Mouse (Mus musculus): ENCODE measurements around the gene Ets1. TPM values are rescaled to one million over a fixed set of nuclear protein-coding genes. Genes with fewer than 3 reads are reported as not detected.

Ets1 gene
- total and polyA plus RNA-seq, 3 experiments = 10.0 to 23.5 (median 19.8) TPM

DNA sequence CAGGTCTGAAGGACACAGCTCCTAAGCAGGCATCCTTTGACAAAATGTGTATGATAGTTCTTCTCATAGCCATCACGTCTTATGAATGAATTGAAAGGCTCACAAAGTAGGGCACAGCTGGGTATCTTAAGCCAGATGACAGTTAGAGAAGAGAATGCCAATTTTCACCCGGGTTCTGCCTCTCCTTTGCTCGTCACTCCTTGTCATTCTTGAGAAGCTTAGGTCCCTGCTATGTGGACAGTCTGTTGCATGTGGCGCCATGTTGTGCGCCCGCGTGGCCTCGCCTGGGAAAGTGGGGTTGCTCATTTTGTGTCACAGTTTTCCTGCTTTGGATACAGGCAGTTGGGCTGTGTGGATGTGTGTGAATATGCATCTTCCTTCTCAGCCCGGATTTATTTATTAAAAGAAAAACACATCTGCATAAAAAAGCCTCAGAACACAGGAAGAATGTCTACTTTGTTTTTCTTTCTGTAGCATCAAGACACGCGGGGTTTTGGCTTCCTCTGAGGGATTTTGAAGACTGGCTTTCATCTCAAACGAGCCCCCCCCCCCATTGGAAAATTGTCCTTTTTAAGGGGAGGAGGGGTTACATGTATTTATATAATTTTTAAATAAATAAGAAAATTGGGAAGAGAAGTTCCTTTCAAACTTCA lies 81.4 kb downstream of the Ets1 start:
- no peak overlapping the region for H3K4me2 ChIP-seq (ENCODE audit: insufficient read depth, low read depth, poor library complexity, severe bottlenecking)
- peaks cover 0 to 40% of the 10 kb centered on the region in 2 experiments for H3K36me3 ChIP-seq (replicated peaks in 1 of 2; ENCODE audit: control insufficient read depth in 1 of 2, insufficient read depth in 1 of 2, low read length in 1 of 2)
- dilution Hi-C loops (cut with MboI; ENCODE audit: extremely low pct_ligation_motif_present, extremely low pct_unique_long_range_greater_than_20kb, low sequenced_read_pairs) = no loop called here
- no peak overlapping the region for H3K27ac ChIP-seq (ENCODE audit: insufficient read depth, low read depth)
- in situ Hi-C loops (cut with MboI; ENCODE audit: low pct_ligation_motif_present, low pct_unique_long_range_greater_than_20kb, low sequenced_read_pairs) = loop anchor here (25.0 kb wide), 1 partner anchor 220 kb away; no protein-coding TSS in a partner anchor
- H3K79me2 ChIP-seq (replicated peaks; ENCODE audit: control insufficient read depth, extremely low read depth, insufficient read depth, poor library complexity, severe bottlenecking) = no peaks in the 10 kb centered on the region
- H3K4me1 ChIP-seq (ENCODE audit: control insufficient read depth in 1 of 2, insufficient read depth in 2 of 2) = peaks cover 9 to 91% of the 10 kb centered on the region in 2 experiments
- DNase-seq (ENCODE audit: extremely low read depth) = no peak
- no peaks in the 10 kb centered on the region for H3K27me3 ChIP-seq (replicated peaks)
- no peaks in the 10 kb centered on the region for H3K9me3 ChIP-seq (replicated peaks; ENCODE audit: low read length)
- H3K9ac ChIP-seq (ENCODE audit: insufficient read depth, low read depth) = no peak overlapping the region
- H3K4me3 ChIP-seq (replicated peaks in 1 of 3; ENCODE audit: low read depth in 2 of 3, low read length in 2 of 3, poor library complexity in 1 of 3) = no peak overlapping the region
- TF ChIP-seq SIN3A (IDR thresholded peaks at IDR 0.05; ENCODE audit: low read length) (no peak), TBP (conservative IDR thresholded peaks at IDR 0.05; ENCODE audit: low read depth, low read length) (no peak)

- Histone ChIP-seq H3K9me3 (replicated peaks; ENCODE audit: low read length) (no peaks in the 10 kb centered on the region), H3K79me2 (replicated peaks; ENCODE audit: control insufficient read depth, extremely low read depth, insufficient read depth, poor library complexity, severe bottlenecking) (no peaks in the 10 kb centered on the region), H3K4me3 (replicated peaks in 1 of 3; ENCODE audit: low read depth in 2 of 3, low read length in 2 of 3, poor library complexity in 1 of 3) (no peak overlapping the region), H3K4me2 (ENCODE audit: insufficient read depth, low read depth, poor library complexity, severe bottlenecking) (no peak overlapping the region), H3K9ac (ENCODE audit: insufficient read depth, low read depth) (no peak overlapping the region), H3K27ac (ENCODE audit: insufficient read depth, low read depth) (no peak overlapping the region), H3K27me3 (replicated peaks) (no peaks in the 10 kb centered on the region), H3K36me3 (replicated peaks in 1 of 2; ENCODE audit: control insufficient read depth in 1 of 2, insufficient read depth in 1 of 2, low read length in 1 of 2) (peaks cover 0 to 32% of the 10 kb centered on the region in 2 experiments), H3K4me1 (ENCODE audit: control insufficient read depth in 1 of 2, insufficient read depth in 2 of 2) (peaks cover 9 to 95% of the 10 kb centered on the region in 2 experiments)
- no peak for TF ChIP-seq MAX (IDR thresholded peaks at IDR 0.05; ENCODE audit: low read length)
- no peak for TF ChIP-seq MAZ (IDR thresholded peaks at IDR 0.05; ENCODE audit: low read depth, low read length)
- no peak for TF ChIP-seq ZC3H11A (IDR thresholded peaks at IDR 0.05; ENCODE audit: low read depth, low read length)
- TF ChIP-seq MYC (IDR thresholded peaks at IDR 0.05; ENCODE audit: low read depth, low read length) = no peak
- TF ChIP-seq RCOR1 (conservative IDR thresholded peaks at IDR 0.05; ENCODE audit: low read depth, low read length) = no peak
- TF ChIP-seq SIN3A (IDR thresholded peaks at IDR 0.05; ENCODE audit: low read length) = no peak
- TF ChIP-seq ETS1 (conservative IDR thresholded peaks at IDR 0.05; ENCODE audit: low read depth, low read length) = no peak
- no peak for TF ChIP-seq RAD21 (IDR thresholded peaks at IDR 0.05; ENCODE audit: low read depth, low read length)
- no peak for TF ChIP-seq CHD1 (IDR thresholded peaks at IDR 0.05; ENCODE audit: low read depth, low read length)
- no peak for DNase-seq (ENCODE audit: extremely low read depth)
- in situ Hi-C loops (cut with MboI; ENCODE audit: low pct_ligation_motif_present, low pct_unique_long_range_greater_than_20kb, low sequenced_read_pairs) (loop anchor here (25.0 kb wide), 1 partner anchor 219 kb away; no protein-coding TSS in a partner anchor), dilution Hi-C loops (cut with MboI; ENCODE audit: extremely low pct_ligation_motif_present, extremely low pct_unique_long_range_greater_than_20kb, low sequenced_read_pairs) (no loop called here)
These were observed 82.2 kb downstream of the Ets1 start for GRCm38 (mm10) chr9:32717931-32718820.

All from CH12.LX (cell line).